Mouse (Mus musculus): ENCODE measurements around the gene Spns3. TPM values are rescaled to one million over a fixed set of nuclear protein-coding genes. Genes with fewer than 3 reads are reported as not detected.
"Not testable (repeated sequence)": the region's sequence is repeated elsewhere in the genome, so short reads cannot be mapped to it uniquely, and the experiment has no call there.

Spns3 gene
- total RNA-seq, 2 experiments from 2014 or later = 0.21 to 0.55 TPM

DNA sequence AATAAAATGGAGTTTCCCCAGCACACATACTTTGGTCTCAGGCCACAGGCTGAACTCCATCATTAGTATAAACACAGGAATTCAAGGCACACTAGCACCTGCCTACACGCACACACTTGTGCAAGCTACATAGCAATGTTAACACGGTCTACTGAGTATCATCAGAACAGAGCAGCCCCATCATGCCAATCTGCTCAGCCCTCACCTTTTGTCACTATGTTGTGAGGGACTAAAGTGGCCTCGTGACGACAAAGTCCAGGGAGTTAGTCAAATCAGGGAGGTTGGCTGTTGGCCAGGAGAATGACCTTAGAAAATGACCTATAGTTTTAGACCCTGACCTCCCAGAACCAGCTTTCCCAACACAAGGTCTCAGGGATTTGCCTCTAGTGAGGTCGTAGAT lies 7.8 kb upstream of the Spns3 start:
- no peak for DNase-seq

DNA sequence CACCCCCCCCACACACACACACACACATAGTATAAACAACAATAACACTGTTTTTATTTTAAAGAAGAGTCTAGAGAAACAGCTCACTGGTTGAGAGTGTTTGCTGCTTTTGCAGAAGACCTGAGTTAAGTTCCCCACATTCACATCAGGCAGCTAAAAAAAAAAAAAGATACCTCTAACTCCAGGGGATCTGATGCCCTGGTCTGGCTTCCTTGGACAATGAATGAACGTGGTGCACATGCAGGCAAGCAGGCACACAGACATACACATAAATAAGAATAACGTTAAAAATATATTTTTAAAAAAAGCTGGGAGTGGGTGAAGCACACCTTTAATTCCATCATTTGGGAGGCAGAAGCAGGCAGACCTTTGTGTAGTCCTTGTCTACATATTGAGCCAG lies 6.6 kb upstream of the Spns3 start:
- no peak for DNase-seq

DNA sequence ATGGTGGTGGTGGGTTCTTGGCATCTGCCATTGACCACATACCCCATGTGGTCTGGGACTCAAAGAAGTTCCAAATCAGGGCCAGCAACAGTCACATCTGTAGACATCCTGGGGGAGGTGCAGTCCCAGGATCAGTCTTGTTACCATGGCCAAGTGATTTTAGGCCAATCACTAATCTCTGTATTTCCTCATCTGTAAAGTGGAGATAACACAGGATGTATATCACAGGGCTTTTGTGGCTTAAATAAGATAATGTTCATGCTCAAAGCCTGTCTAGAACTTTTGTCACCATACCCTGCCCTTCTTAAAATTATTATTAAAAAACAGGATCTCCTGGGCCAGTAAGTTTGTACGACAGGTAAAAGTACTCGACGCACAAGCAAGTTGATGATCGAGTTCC lies 6.2 kb upstream of the Spns3 start:
- no peak for DNase-seq

DNA sequence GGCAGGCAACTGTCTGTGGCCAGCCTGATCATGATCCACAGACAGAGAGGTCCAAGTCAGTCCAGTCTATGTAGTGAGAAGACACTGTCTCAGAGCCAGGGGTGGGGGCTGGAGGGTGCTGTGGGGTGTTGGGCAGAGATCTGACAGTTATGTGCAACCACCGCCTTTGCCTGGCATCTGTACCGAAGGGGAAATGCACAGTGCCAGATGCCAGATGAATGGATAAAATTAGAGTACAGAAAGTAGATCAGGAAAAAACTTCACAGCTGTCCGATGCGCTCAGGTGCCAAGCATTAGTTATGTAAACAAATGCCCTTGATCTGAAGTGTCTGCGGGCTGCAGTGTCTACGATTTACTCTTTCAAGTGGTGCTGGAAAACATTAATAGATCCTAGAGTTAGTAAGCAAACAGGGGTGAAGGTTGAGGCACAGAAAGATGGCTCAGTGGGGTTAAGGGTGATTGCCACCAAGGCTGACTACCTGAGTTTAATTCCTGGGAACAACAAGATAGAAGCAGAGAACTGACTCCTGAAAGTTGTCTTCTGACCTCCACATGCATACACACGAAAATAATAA lies 1.3 kb upstream of the Spns3 start:
- no peak for DNase-seq

DNA sequence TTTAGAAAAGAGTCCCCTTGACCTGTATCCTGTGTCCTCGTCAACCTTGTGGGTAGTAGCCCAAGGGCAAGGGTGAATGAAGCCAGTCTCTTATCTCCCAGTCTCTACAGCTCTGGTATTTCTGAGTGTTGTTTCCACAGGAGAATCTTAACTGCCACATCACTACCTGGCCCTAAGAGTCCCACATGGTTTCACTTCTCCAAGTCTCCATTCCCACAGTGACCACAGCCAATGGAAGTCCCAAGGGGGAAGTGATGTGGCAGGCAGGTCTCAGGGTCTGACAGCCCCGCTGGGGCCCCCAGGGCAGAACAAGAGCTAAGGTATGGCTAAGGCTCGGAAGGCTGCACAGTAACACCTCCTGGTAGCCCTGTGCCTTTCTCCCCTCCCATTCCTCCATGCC lies 3.1 kb downstream of the Spns3 start:
- DNase-seq = no peak

DNA sequence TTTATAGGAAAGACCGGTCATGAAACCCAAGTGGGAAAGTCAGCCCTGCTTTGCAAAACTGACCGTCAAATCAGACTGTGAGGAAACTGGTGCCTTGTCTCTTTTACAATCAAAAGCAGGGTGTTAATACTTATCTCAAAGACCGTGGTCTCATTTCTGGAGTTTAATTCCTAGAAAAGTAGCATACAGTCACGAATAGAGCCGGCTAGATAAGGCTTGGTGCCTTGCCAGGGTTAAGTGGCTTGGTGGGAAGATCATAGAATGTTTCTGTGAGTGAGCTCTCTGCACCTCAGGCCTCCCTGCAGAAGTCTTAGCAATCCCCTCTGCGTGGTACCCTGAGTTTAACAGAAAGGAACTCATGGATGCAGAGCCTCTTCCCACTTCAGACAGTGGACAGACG lies 5.6 kb downstream of the Spns3 start:
- no peak for DNase-seq

DNA sequence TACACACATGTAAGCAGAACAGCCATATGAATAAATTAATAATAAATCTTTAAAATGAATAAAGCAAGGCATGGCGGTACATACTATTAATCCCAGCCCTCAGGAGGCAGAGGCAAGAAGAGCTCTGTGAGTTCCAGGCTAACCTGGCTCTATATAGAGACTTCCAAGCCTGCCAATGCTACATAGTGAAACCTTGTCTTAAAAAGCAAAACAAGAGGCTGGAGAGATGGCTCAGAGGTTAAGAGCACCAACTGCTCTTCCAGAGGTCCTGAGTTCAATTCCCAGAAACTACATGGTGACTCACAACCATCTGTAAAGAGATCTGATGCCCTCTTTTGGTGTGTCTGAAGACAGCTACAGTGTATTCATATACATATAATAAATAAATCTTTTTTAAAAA lies 6.6 kb downstream of the Spns3 start:
- not testable (repeated sequence) for DNase-seq

DNA sequence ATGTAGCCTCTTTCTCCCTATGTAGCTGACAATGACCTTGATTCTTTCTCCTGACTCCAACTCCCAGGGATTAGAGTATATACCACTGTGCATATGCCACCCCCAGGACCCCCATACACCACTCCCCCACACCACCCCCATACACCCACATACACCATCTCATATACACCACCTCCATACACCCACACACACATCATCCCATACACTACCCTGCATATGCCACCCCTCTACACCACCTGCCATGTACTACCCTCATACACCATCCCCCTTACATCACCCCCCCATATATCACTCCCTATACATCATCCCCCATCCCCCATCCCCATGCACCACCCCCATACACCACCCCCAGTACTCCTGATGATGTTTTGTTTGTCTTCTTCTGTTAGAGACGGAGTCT lies 7.7 kb downstream of the Spns3 start:
- no peak for DNase-seq

DNA sequence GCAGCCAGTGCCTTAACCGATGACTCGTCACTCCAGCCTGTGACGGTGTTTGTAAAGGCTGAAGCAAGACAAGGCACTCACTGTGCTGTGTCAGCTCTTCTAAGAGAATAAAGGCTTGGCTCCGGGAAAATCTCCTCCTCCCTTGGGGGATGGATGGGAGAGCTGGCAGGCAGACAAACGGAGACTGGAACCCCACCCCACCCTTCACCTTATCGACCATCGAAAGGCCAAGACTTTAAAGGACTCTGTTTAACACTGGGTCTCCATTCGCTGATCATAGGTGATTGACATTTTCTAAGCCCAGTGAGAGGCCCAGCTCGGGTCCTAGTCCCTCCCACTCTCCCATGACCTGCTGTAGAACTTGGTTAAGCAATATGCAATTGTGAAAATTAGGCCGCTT lies 8.4 kb downstream of the Spns3 start:
- peak; percentile 36 for DNase-seq

DNA sequence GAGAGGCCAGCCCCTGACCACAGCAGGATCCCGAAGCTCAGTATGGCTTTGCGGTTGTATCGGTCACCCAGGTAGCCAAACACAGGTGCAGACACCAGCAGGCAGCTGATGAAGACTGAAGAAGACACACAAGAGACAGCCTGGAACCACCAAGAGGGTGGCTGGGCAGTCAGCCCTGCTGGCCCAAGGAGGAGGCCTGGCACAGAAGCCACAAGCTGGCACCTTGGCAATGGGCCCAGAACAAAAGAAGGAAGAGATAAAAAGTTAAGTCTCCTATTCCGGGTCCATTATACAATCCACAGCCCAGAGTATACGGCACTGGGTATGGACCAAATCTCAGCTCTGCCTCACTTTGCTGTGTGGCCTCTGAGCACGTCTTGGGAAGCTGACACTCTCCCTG lies 9.9 kb downstream of the Spns3 start:
- peak; percentile 63 for DNase-seq

DNA sequence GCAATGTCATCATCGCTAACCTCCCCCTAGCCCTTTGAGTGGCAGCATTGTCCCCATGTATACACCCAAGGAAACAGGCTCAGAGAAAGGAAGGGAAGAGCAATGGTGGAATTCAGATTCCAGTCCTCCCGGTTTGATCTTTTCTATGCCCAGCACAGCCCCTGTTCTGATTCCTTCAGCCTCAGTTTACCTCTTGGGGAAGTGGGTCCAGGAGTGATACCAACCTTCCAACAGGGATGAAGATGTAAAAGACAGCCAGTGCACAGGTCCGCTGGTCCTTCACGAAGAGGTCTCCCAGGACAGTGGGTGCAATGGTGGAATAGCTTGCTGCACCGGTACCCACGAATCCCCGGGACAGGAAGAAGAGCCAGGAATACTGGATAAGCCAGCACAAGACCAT lies 11.5 kb downstream of the Spns3 start:
- DNase-seq = no peak

DNA sequence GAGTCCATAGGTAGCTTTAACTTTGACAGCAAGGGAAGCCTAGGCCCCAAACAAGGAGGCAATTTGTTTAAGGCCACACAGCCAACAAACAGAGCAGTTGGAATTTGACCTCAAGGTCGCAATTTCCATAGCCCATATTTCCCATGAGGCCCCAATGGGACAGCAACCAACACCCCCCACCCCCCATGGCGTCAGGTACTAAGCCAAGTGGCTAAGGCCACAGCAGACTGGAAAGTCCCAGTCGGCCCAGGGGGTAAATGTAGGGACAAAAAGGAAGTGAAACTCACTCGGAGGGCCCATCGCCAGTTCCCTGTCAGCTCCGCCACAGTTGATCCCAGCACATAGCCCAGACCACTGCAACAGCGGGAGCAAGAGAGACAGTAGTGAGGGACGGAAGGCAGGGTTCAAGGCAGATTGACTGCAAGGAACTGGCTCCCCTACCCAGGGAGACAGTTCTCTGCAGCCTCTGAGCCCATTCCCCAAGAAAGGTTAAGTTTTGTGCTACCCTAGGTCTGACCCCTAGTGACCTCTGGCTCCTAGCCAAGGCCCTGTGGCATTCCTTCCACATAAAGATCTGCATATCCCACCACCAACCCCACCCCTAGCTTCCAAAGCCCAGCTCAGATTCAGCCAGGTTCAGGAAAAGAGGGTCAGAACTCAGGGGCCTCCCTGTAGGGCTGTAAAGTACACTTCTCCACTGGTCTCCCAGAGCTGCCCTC lies 12.1 kb downstream of the Spns3 start:
- DNase-seq = peak; percentile 71

DNA sequence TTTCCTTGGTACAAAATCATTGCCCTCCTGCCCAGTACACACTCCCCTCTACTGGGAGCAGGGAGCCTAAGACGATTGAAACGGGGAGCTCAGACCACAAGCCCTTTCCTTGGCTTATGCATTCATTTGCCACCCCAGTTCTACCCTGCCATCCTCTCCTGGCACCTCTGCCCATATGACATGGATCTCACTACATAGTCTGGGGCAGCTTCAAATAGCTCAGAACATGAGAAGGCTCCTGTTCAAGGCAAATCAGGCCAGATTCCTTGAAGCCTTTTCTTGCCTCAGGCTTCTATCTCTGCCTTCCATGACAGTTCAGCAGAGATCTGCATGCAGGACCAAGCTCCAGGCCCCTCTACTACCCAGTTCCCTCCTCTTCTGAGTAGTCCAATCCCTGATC lies 12.8 kb downstream of the Spns3 start:
- no peak for DNase-seq

DNA sequence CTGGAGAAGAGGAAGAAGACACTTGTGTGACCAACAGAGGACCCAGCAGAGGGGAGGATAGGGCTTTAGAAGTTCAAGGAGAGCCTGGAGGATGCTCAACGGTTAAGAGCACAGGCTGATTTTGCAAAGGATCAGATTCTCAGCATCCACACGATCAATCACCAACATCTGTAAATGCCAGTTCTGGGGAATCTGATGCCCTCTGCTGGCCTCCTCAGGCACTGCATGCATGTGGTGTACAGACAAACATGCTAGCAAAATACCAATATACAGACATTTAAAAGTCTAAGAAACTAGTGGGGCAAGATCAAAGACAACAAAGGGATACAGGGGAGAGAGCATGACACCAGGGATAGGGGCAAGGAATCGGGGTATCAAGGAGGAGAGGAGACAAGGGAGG lies 14.8 kb downstream of the Spns3 start:
- no peak for DNase-seq

DNA sequence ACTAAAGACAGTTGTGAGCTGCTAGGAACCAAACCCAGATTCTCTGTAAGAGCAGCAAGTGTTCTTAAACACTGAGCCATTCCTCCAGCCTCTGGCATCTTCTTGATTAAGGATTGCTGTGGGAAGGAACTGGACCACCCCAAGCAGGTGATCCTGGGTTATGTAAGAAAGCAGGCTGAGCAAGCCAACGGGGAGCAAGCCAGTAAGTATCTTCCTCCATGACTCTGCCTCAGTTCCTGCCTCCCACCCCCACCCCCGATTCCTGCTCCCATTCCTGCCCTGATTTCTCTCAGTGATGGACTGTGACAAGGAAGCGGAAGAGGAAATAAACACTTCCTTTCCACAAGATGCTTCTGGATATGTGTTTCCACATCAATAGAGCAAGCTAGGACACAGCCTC lies 17.4 kb downstream of the Spns3 start:
- DNase-seq = no peak

DNA sequence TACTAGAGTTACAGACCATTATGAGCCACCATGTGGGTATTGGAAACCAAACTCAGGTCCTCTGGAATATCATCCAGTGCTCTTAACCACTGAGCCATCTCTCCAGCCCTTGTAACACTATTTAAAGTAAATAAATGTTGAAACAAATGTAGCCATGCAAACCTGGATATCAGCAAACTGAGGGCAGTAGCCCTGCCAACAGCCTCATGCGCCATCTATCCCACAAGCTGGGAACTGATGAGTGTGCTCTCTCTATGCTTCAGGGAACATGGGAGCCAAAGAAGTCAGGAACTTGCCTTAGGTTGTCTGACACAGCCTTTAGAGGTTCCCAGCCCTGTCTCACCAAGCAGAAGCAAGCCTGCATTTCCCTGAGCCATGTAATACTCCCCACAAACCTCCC lies 18.7 kb downstream of the Spns3 start:
- no peak for DNase-seq

DNA sequence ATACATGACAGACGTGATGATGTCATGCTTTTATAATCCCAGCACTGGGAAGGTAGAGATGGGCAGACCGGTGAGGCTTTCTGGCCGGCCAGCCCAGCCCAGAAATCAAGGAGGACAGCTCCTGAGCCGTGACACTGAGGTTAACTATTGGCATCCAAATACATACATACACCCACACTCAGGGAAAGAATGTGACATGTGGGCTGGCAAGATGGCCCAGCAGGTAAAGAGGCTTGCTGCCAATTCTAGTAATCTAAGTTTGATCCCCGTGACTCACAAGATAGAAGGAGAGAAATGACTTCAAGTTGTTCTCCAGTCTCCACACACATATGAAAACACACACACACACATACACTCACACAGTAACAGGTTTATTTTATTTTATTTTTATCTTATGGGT lies 19.2 kb downstream of the Spns3 start:
- DNase-seq = no peak

DNA sequence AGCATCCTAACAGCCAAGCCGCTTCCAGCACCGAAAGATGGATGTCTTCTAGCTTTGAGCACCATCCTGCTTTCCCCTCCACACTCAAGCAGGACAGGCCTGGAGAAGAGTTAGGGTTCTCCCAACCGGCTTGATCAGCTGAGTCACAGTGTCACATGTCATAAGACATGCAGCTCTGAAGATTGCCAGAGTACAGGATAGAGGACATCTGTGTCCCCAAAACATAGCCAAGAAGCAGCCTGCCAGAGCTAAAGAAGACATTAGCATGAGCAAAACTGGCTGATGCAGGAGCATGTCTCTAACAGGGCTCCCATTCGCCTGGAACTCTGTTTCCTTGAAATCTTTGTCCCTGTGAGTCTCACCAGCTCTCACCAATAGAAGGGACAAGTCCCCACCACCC lies 24.1 kb downstream of the Spns3 start:
- DNase-seq = no peak

DNA sequence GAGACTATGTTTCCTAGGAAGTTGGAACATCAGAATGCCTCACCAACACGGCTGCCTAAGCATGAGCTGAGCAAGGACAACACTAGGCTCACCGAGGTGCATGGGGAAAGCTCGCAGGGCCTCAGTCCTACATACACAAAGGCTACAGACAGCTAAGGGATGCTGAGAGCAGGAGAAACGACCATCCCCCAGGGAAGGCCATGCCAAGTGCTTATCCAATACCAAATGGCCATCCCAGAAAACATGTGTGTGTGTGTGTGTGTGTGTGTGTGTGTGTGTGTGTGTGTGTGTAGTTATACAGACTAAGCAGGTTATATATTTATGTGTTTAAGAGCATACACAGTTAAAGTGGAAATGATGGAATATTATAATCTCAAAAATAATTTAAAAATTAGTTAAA lies 26.6 kb downstream of the Spns3 start:
- DNase-seq = no peak

DNA sequence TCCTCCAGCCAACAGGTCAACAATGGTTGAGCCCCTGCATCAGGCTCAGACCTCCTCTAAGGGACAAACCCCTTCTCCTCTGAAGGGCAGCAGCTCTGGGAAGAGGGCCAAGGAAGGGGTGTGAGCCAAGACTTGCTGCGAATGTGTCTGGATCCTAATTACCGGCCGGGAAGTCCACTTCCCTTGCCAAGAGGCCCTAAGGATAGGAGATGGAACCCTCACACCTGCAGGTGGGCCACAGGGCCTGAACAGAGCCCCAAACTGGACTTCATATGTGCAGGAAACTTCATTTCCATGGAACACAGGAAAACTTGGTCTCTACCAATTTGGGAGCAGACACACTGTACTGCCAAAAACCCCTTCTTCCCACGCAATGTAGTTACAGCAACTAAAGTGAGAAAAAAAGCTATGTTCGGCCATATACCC lies 27.7 kb downstream of the Spns3 start:
- DNase-seq = peak; percentile 70

DNA sequence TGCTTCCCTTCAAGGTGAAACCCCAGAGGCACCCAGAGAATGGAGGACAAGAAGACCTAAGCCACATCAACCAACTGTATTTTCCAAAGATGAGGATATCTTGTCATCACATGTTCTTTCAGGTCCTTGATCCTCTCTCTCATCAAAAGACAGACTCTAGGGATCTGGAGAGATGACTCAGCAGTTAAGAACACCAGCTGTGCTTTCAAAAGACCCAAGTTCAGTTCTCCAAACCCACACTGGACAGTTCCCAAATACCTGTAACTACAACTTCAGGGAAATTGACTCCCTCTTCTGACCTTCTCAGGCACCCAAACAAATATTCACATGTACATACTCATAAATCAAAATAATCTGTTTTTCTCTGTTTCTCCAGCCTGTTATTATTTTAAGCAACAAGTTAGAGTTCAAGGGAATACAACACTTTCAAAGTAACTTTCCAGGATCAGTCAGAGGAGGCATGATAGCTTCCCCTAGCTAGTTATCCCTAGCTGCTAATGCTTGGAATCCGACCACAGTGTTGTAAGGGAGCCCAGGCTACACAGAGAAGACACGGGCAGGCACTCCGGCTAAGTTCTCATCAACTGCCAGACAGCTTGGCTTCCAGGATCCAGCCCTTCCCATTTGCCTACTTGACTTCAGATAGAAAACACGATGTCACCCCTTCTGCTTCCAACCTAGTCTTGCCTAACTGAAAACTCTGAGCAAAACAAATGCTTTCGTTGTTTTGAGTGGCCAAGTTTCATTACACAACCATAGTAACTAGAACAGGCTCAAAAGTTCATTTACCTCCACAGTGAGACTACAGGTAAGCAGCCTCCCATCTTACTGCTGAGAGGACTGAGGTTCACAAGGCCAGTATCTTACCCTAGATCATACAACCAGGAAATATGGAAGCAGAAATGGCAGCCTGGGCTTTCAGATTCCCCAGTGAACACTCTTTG lies 28.4 kb downstream of the Spns3 start:
- DNase-seq = peak; percentile 20

DNA sequence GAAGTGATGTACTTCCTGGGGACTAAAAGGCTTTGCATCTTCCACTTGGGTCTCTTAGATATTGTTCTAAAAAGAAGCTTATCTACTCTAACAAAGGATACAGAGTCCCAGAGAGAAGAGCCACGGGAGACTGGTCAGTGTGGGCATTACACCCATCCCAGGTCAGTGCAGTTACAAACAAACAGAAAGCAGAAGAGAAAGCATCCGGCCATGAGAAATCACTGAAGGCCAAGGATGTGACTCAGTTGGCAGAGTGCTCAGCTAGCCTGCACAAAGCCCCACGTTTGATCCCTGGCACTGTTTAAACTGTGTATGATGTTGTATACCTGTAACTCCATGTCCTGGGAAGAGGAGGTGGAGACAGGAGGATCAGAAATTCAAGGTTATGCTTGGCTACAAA lies 30.4 kb downstream of the Spns3 start:
- no peak for DNase-seq

DNA sequence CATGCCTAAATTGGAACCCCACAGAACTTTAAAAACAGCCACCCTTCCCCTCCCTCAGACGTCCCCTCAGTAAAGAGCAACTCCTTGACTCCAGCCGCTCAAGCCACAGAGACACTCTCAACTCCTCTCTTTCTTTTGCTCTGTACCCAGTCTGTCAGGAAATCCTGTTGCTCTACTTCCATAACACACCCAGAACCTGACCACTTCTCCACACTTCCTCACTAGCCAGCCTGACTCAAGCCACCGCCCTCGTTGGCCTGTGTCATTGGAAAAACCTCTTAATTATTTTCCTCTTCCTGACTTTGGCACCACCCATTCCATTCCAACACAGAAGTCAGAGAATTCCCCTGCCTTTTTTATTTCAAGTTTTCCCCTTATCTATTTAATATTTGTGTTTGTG lies 31.1 kb downstream of the Spns3 start:
- no peak for DNase-seq

Measured in adrenal gland, postnatal 10 days (tissue).